Mouse (Mus musculus): ENCODE measurements around the gene Aak1. TPM values are rescaled to one million over a fixed set of nuclear protein-coding genes. Genes with fewer than 3 reads are reported as not detected.

The Aak1 gene
- total and polyA plus RNA-seq, 2 experiments from 2014 or later: 41.8 to 79.2 TPM

DNA sequence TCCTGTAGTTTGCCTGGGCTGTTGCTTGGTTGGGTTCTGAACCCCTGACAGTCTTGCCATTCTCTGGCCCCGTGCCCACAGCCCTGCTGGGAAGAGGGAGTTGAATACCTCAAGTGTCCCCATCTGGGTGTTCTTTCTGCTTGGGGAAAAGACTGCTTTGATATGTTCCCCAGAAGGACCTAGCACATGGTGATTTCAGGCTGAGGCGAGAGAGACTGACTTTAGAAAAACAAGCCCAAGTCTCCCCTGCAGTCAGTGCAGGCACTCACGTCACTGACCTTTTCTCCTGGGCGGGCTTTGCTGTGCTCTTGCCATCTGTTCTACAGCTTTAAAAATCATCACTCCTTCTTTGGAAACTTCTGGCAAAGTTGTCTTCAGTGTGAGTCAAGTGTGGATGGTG lies 67.9 kb downstream of the Aak1 start:
- Histone ChIP-seq H3K9me3 (ENCODE audit: low read length) (no peaks in the 10 kb centered on the region), H3K27ac (ENCODE audit: low read depth, low read length) (no peak overlapping the region), H3K4me1 (ENCODE audit: insufficient read depth, low read length) (no peaks in the 10 kb centered on the region), H3K36me3 (ENCODE audit: insufficient read depth, low read length) (no peaks in the 10 kb centered on the region), H3K4me3 (ENCODE audit: low read depth, low read length) (no peak overlapping the region), H3K4me2 (ENCODE audit: low read depth, low read length, poor library complexity, severe bottlenecking) (no peak overlapping the region), H3K9ac (replicated peaks; ENCODE audit: low read length, poor library complexity, severe bottlenecking) (no peak overlapping the region), H3K27me3 (ENCODE audit: insufficient read depth, low read length) (no peaks in the 10 kb centered on the region)
- ATAC-seq (ENCODE audit: low FRiP score) (no peak), DNase-seq (ENCODE audit: low spot score) (no peak)
- WGBS: 78% methylated on average over 4 of the region's 4 CpGs
- no peak for TF ChIP-seq CTCF (IDR thresholded peaks at IDR 0.05)

DNA sequence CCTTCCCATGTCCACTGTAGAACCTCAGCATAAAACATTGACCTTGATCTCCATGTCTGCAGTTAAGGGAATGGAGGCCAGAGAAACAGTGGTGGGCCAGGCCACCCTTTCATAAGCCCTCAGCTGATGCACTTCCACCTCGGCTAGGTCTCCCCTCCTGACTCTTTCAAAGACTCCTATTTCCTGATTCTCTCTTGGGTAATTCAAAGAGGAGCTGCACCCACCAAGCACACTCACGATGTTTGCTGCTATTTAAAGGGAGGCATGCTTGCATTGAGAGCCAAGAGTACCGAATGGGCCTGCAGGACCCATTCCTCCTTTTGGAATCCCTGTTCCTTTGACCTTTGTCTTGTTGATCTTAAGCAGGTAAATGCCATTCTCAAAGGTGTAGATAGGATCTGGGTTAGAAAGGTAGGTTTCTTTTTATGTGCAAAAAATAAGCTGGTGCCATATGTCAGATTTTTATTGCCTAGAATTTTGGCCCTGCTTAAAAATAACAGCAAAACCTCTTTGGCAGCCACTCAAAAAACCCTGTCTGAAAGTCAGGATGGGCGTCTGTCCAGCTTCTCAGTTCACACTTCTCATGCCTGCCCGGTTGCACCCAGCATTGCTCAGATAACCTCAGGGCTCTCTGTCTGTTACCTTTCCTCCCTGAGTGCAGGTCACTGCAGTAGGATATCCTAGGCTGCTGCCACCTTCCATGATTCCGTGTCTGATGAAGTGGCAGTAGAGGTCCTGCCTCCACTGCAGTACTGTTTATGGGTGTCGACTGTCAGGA lies 68.9 kb downstream of the Aak1 start:
- no peak for TF ChIP-seq CTCF (IDR thresholded peaks at IDR 0.05)
- ATAC-seq (ENCODE audit: low FRiP score): no peak
- no peak overlapping the region for H3K9ac ChIP-seq (replicated peaks; ENCODE audit: low read length, poor library complexity, severe bottlenecking)
- no peak for DNase-seq (ENCODE audit: low spot score)
- no peaks in the 10 kb centered on the region for H3K27me3 ChIP-seq (ENCODE audit: insufficient read depth, low read length)
- no peaks in the 10 kb centered on the region for H3K4me1 ChIP-seq (ENCODE audit: insufficient read depth, low read length)
- no peak overlapping the region for H3K4me3 ChIP-seq (ENCODE audit: low read depth, low read length)
- no peak overlapping the region for H3K27ac ChIP-seq (ENCODE audit: low read depth, low read length)
- 71% methylated on average over 7 of the region's 7 CpGs for WGBS
- H3K9me3 ChIP-seq (ENCODE audit: low read length): no peaks in the 10 kb centered on the region
- H3K36me3 ChIP-seq (ENCODE audit: insufficient read depth, low read length): no peaks in the 10 kb centered on the region
- no peak overlapping the region for H3K4me2 ChIP-seq (ENCODE audit: low read depth, low read length, poor library complexity, severe bottlenecking)

GRCm38 (mm10) chr6:86921880-86922279 lies 72.6 kb downstream of the Aak1 start:
- peak; percentile 69 for TF ChIP-seq CTCF (IDR thresholded peaks at IDR 0.05)
- no peak overlapping the region for H3K4me2 ChIP-seq (ENCODE audit: low read depth, low read length, poor library complexity, severe bottlenecking)
- no peak overlapping the region for H3K9ac ChIP-seq (replicated peaks; ENCODE audit: low read length, poor library complexity, severe bottlenecking)
- no peaks in the 10 kb centered on the region for H3K27me3 ChIP-seq (ENCODE audit: insufficient read depth, low read length)
- no peaks in the 10 kb centered on the region; the same call in 1 of the 2 replicates for H3K36me3 ChIP-seq (ENCODE audit: insufficient read depth, low read length)
- WGBS: 28% methylated on average over 4 of the region's 4 CpGs
- H3K4me1 ChIP-seq (ENCODE audit: insufficient read depth, low read length): no peaks in the 10 kb centered on the region
- no peak for ATAC-seq (ENCODE audit: low FRiP score)
- H3K27ac ChIP-seq (ENCODE audit: low read depth, low read length): no peak overlapping the region
- H3K9me3 ChIP-seq (ENCODE audit: low read length): no peaks in the 10 kb centered on the region
- DNase-seq (ENCODE audit: low spot score): peak; percentile 18
- H3K4me3 ChIP-seq (ENCODE audit: low read depth, low read length): no peak overlapping the region

- ATAC-seq (ENCODE audit: low FRiP score) (no peak), DNase-seq (ENCODE audit: low spot score) (no peak)
- 93% methylated on average over 4 of the region's 4 CpGs for WGBS
- no peak overlapping the region for H3K4me2 ChIP-seq (ENCODE audit: low read depth, low read length, poor library complexity, severe bottlenecking)
- no peaks in the 10 kb centered on the region for H3K27me3 ChIP-seq (ENCODE audit: insufficient read depth, low read length)
- no peaks in the 10 kb centered on the region; the same call in 1 of the 2 replicates for H3K36me3 ChIP-seq (ENCODE audit: insufficient read depth, low read length)
- no peaks in the 10 kb centered on the region for H3K4me1 ChIP-seq (ENCODE audit: insufficient read depth, low read length)
- TF ChIP-seq CTCF (IDR thresholded peaks at IDR 0.05): no peak
- no peak overlapping the region for H3K9ac ChIP-seq (replicated peaks; ENCODE audit: low read length, poor library complexity, severe bottlenecking)
- H3K9me3 ChIP-seq (ENCODE audit: low read length): no peaks in the 10 kb centered on the region
- no peak overlapping the region for H3K4me3 ChIP-seq (ENCODE audit: low read depth, low read length)
- H3K27ac ChIP-seq (ENCODE audit: low read depth, low read length): no peak overlapping the region
Observed at GRCm38 (mm10) chr6:86924746-86925145, 75.4 kb downstream of the Aak1 start.

DNA sequence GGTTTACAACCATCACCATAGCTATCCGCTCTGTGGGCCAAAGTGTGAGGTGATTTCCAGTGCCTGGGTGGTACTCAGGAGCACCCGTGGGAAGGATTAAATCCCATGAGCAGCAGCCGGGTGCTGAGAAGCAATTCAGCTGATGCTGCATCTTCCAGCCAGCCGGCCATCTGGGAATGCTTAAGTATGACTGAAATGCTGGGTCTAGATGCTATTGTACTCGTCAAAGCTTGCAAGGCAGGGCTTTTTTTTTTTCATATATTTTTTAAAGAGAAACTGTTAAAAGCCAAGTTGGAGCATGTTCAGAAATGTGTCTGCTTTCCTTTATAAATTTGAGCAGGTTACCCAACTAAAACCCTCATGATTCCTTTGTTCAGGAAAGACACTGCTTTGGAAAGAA lies 85.2 kb downstream of the Aak1 start:
- Histone ChIP-seq H3K9ac (replicated peaks; ENCODE audit: low read length, poor library complexity, severe bottlenecking) (no peak overlapping the region), H3K4me2 (ENCODE audit: low read depth, low read length, poor library complexity, severe bottlenecking) (no peak overlapping the region), H3K36me3 (ENCODE audit: insufficient read depth, low read length) (peaks cover 18% of the 10 kb centered on the region), H3K27me3 (ENCODE audit: insufficient read depth, low read length) (no peaks in the 10 kb centered on the region), H3K9me3 (ENCODE audit: low read length) (no peaks in the 10 kb centered on the region), H3K27ac (ENCODE audit: low read depth, low read length) (no peak overlapping the region), H3K4me3 (ENCODE audit: low read depth, low read length) (no peak overlapping the region), H3K4me1 (ENCODE audit: insufficient read depth, low read length) (no peaks in the 10 kb centered on the region)
- DNase-seq (ENCODE audit: low spot score) (no peak), ATAC-seq (ENCODE audit: low FRiP score) (no peak)
- WGBS: 69% methylated on average over 5 of the region's 5 CpGs
- TF ChIP-seq CTCF (IDR thresholded peaks at IDR 0.05): no peak

DNA sequence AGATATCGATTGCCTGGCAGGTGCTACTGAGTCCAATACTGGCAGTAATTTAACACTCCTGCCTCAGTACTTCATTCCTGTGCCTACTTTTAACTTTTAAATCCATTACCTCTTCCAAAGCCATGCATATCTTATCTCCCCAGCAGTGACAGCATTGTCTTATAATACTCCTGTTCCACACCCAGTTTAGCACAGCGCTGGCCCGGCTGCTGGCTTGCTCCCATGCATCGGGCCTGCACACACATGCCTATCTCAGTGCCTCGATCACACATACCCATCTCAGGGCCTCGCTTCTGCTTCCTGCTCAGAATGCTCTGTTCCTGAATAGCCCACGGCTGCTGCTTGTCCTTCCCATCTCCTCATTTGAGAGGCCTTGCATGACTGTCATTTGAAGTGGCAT lies 90.5 kb downstream of the Aak1 start:
- Histone ChIP-seq H3K4me3 (ENCODE audit: low read depth, low read length) (no peak overlapping the region), H3K9ac (replicated peaks; ENCODE audit: low read length, poor library complexity, severe bottlenecking) (no peak overlapping the region), H3K27ac (ENCODE audit: low read depth, low read length) (no peak overlapping the region), H3K4me2 (ENCODE audit: low read depth, low read length, poor library complexity, severe bottlenecking) (no peak overlapping the region), H3K36me3 (ENCODE audit: insufficient read depth, low read length) (peaks cover 24% of the 10 kb centered on the region), H3K9me3 (ENCODE audit: low read length) (no peaks in the 10 kb centered on the region), H3K4me1 (ENCODE audit: insufficient read depth, low read length) (no peaks in the 10 kb centered on the region), H3K27me3 (ENCODE audit: insufficient read depth, low read length) (no peaks in the 10 kb centered on the region)
- DNase-seq (ENCODE audit: low spot score) (no peak), ATAC-seq (ENCODE audit: low FRiP score) (no peak)
- 92% methylated on average over 7 of the region's 7 CpGs for WGBS
- no peak for TF ChIP-seq CTCF (IDR thresholded peaks at IDR 0.05)
